Comparison of ENCODE assay signal across 10 mouse cellular contexts in genomic region chr9:73121735-73122134, GRCm38 (mm10). TPM values are rescaled to one million over a fixed set of nuclear protein-coding genes. Genes with fewer than 3 reads are reported as not detected.
A peak's percentile ranks its signal among the peaks of the same experiment; 100 is the strongest.
DNase-seq lines count a peak whose midpoint lies in the region; ATAC-seq and TF ChIP-seq lines count a peak whose summit lies in the region.
"Had no signal": no experiment of that assay in that cellular context is flagged by ENCODE, and none has a peak within 500 bp of the region (broad histone marks: within the 10 kb centered on the region; RNA-seq: fewer than 3 reads in every experiment).

No protein-coding gene starts in this region.

- 63% methylated on average over 8 of the region's 8 CpGs for WGBS in heart, adult 2 months
- 70% methylated on average over 8 of the region's 8 CpGs for WGBS in lung, embryonic 14.5 days

- no peaks in the 10 kb centered on the region for H3K9me3 ChIP-seq in lung, embryonic 14.5 days (ENCODE audit: low read depth, low read length)

- no peak overlapping the region for H3K4me3 ChIP-seq in heart, adult 2 months
- H3K4me3 ChIP-seq in lung, embryonic 14.5 days (ENCODE audit: low read depth, low read length): no peak overlapping the region

- H3K79me2 ChIP-seq in heart, adult 2 months (replicated peaks; ENCODE audit: control insufficient read depth, insufficient read depth, low read length): no peaks in the 10 kb centered on the region

- ATAC-seq in lung, embryonic 14.5 days (ENCODE audit: insufficient read depth): no peak

- peak; percentile 59 for TF ChIP-seq CTCF in heart, adult 2 months (IDR thresholded peaks at IDR 0.05)
- peak; percentile 65 for TF ChIP-seq CTCF in lung, embryonic 14.5 days (IDR thresholded peaks at IDR 0.05; ENCODE audit: low read depth)

- no peaks in the 10 kb centered on the region for H3K27me3 ChIP-seq in heart, adult 2 months (ENCODE audit: control insufficient read depth, insufficient read depth, low read length)
- no peaks in the 10 kb centered on the region for H3K27me3 ChIP-seq in lung, embryonic 14.5 days (ENCODE audit: insufficient read depth, low read length)

- H3K36me3 ChIP-seq in heart, adult 2 months (ENCODE audit: control insufficient read depth, insufficient read depth, low read length): no peaks in the 10 kb centered on the region; the same call in 1 of the 2 replicates
- H3K36me3 ChIP-seq in lung, embryonic 14.5 days (ENCODE audit: insufficient read depth): peaks cover 77% of the 10 kb centered on the region

- H3K4me2 ChIP-seq in lung, embryonic 14.5 days: no peak overlapping the region

- H3K4me1 ChIP-seq in heart, adult 2 months (ENCODE audit: control insufficient read depth, insufficient read depth, low read length): no peaks in the 10 kb centered on the region
- no peaks in the 10 kb centered on the region for H3K4me1 ChIP-seq in lung, embryonic 14.5 days (ENCODE audit: insufficient read depth)

- TF ChIP-seq POLR2A in heart, adult 2 months (IDR thresholded peaks at IDR 0.05; ENCODE audit: insufficient read depth, low read depth, low read length): no peak

- no peak for DNase-seq in heart, adult 2 months
- no peak for DNase-seq in heart, adult 11 months
- DNase-seq in lung, embryonic 14.5 days: peak; percentile 43
- DNase-seq in lung, adult 18-20 months: no peak
- peak; percentile 71 for DNase-seq in ZHBTc4 (ENCODE audit: low read depth, low spot score)
- peak; percentile 59 for DNase-seq in retina, embryonic 14.5 days (ENCODE audit: low spot score)
- no peak for DNase-seq in gastrocnemius, postnatal 4 days (ENCODE audit: low spot score in 2 of 2)
- DNase-seq in gastrocnemius, adult 8-10 months (ENCODE audit: low spot score in 2 of 2): no peak

- no peak for TF ChIP-seq EP300 in heart, adult 2 months (IDR thresholded peaks at IDR 0.05; ENCODE audit: insufficient read depth, low read depth, low read length)

- intact Hi-C loops in heart, adult 2 months (cut with DNase I): no loop called here

- no peak overlapping the region for H3K27ac ChIP-seq in heart, adult 2 months
- H3K27ac ChIP-seq in lung, embryonic 14.5 days (ENCODE audit: low read depth): no peak overlapping the region

- no peak overlapping the region for H3K9ac ChIP-seq in heart, adult 2 months (ENCODE audit: low read depth, low read length)
- H3K9ac ChIP-seq in lung, embryonic 14.5 days: no peak overlapping the region

RNA-seq across cellular contexts. Expression of gene Rsl24d1, which starts 8.5 kb away (rescaled TPM):
- 10 to 100 TPM; 50.1 to 51.7 TPM for total RNA-seq in heart, adult 2 months (2021)
- 25.3 and 48.6 TPM in 2 replicates for polyA plus RNA-seq in heart, adult 2 months (2012; rRNA removed)
- 115 and 127 TPM in 2 replicates for polyA plus RNA-seq in lung, embryonic 14.5 days (2014; fragmentation: Nextera tagmentation; extraction: Ambion mirVana)
- 10 to 100 TPM; 45.3 to 47.6 TPM for total RNA-seq in gastrocnemius, postnatal 4 days (2021)
- 10 to 100 TPM; 36.7 to 45.4 (median 41.7) TPM for total RNA-seq in gastrocnemius, adult 8-10 months (2022)

RNA-seq across cellular contexts. Expression of gene Gm20509, which starts 19.5 kb away (rescaled TPM):
- total RNA-seq in heart, adult 2 months (2021): not detected
- not detected in 2 replicates for polyA plus RNA-seq in heart, adult 2 months (2012; rRNA removed)
- polyA plus RNA-seq in lung, embryonic 14.5 days (2014; fragmentation: Nextera tagmentation; extraction: Ambion mirVana): not detected in 2 replicates
- total RNA-seq in gastrocnemius, postnatal 4 days (2021): not detected
- total RNA-seq in gastrocnemius, adult 8-10 months (2022): not detected
- polyA plus RNA-seq: heart, embryonic 14.5 days; lung, embryonic 16.5 days had no signal

RNA-seq across cellular contexts. Expression of gene Khdc3, which starts 20.1 kb away (rescaled TPM):
- not detected for total RNA-seq in heart, adult 2 months (2021)
- not detected in 2 replicates for polyA plus RNA-seq in heart, adult 2 months (2012; rRNA removed)
- not detected in 2 replicates for polyA plus RNA-seq in lung, embryonic 14.5 days (2014; fragmentation: Nextera tagmentation; extraction: Ambion mirVana)
- total RNA-seq in gastrocnemius, postnatal 4 days (2021): not detected
- total RNA-seq in gastrocnemius, adult 8-10 months (2022): not detected
- polyA plus RNA-seq: heart, embryonic 14.5 days had no signal

Comparison
In these comparisons a context has a peak if more than half of its experiments do, and no peak if none do; other contexts are left out.
1. DNase-seq: peak in lung, embryonic 14.5 days (single experiment), ZHBTc4 (single experiment) and retina, embryonic 14.5 days (single experiment); none in heart, adult 2 months (0 of 2), heart, adult 11 months (single experiment), lung, adult 18-20 months (0 of 2), gastrocnemius, postnatal 4 days (0 of 2) and gastrocnemius, adult 8-10 months (0 of 2).